Comparison of ENCODE assay signal across 23 mouse cellular contexts in genomic region chr11:113764132-113764849, GRCm38 (mm10). TPM values are rescaled to one million over a fixed set of nuclear protein-coding genes. Genes with fewer than 3 reads are reported as not detected.
DNase-seq lines count a peak whose midpoint lies in the region; ATAC-seq and TF ChIP-seq lines count a peak whose summit lies in the region.
"Had no signal": no experiment of that assay in that cellular context is flagged by ENCODE, and none has a peak within 500 bp of the region (broad histone marks: within the 10 kb centered on the region; RNA-seq: fewer than 3 reads in every experiment).

No protein-coding gene starts in this region.

- no peak for DNase-seq in embryonic facial prominence, embryonic 11.5 days (ENCODE audit: low spot score)
- DNase-seq in limb, embryonic 10.5 days (ENCODE audit: low spot score), result no peak
- DNase-seq in liver, embryonic 13.5 days, result no peak
- DNase-seq in right cerebral cortex, postnatal 25 days, result no peak
- DNase-seq in gastrocnemius, postnatal 10 days, result no peak
- DNase-seq in urinary bladder, postnatal 25 days (ENCODE audit: low spot score), result no peak
- DNase-seq: adrenal gland, postnatal 14 days; cerebellum, postnatal 14 days; heart, postnatal 14 days; kidney, adult 8-10 months; kidney, postnatal 14 days; lung, adult 18-20 months had no signal

- TF ChIP-seq CTCF in ES-Bruce4 (IDR thresholded peaks at IDR 0.05; ENCODE audit: low read depth, low read length), result no peak

- H3K27ac ChIP-seq in ES-Bruce4 (ENCODE audit: insufficient read depth, low read length), result peak overlapping the region; percentile 81
- peak overlapping the region; percentile 65; the same call in 1 of the 2 replicates for H3K27ac ChIP-seq in embryonic facial prominence, embryonic 11.5 days (replicated peaks; ENCODE audit: low read depth, low read length)
- H3K27ac ChIP-seq in limb, embryonic 10.5 days, result peak overlapping the region; percentile 66; the same call in 1 of the 2 replicates
- H3K27ac ChIP-seq in liver, embryonic 13.5 days, result no peak overlapping the region
- H3K27ac ChIP-seq: hindbrain, embryonic 13.5 days; layer of hippocampus, adult 2 months; midbrain, embryonic 15.5 days; neural tube, embryonic 15.5 days; stomach, embryonic 15.5 days had no signal

- H3K27me3 ChIP-seq in ES-Bruce4 (ENCODE audit: control insufficient read depth, insufficient read depth, low read length, poor library complexity, severe bottlenecking), result no peaks in the 10 kb centered on the region
- H3K27me3 ChIP-seq in embryonic facial prominence, embryonic 11.5 days (ENCODE audit: control insufficient read depth, insufficient read depth, low read length), result no peaks in the 10 kb centered on the region
- no peaks in the 10 kb centered on the region for H3K27me3 ChIP-seq in limb, embryonic 10.5 days (ENCODE audit: low read depth, poor library complexity, severe bottlenecking)
- peaks cover 13% of the 10 kb centered on the region for H3K27me3 ChIP-seq in liver, embryonic 13.5 days
- H3K27me3 ChIP-seq: heart, embryonic 12.5 days; hindbrain, embryonic 13.5 days; midbrain, embryonic 15.5 days; neural tube, embryonic 15.5 days; Patski; stomach, embryonic 15.5 days had no signal

- H3K9me3 ChIP-seq in ES-Bruce4 (replicated peaks; ENCODE audit: control insufficient read depth, insufficient read depth, low read length, poor library complexity, severe bottlenecking), result no peaks in the 10 kb centered on the region
- no peaks in the 10 kb centered on the region for H3K9me3 ChIP-seq in embryonic facial prominence, embryonic 11.5 days (replicated peaks; ENCODE audit: control insufficient read depth, low read length)
- no peaks in the 10 kb centered on the region for H3K9me3 ChIP-seq in limb, embryonic 10.5 days (replicated peaks)
- no peaks in the 10 kb centered on the region for H3K9me3 ChIP-seq in liver, embryonic 13.5 days (replicated peaks)
- H3K9me3 ChIP-seq: heart, embryonic 12.5 days; hindbrain, embryonic 13.5 days; megakaryocyte, embryonic 14.5 days; midbrain, embryonic 15.5 days; neural tube, embryonic 15.5 days; stomach, embryonic 15.5 days had no signal

- H3K4me1 ChIP-seq in ES-Bruce4 (ENCODE audit: control insufficient read depth, insufficient read depth, low read length), result peaks cover 6% of the 10 kb centered on the region
- H3K4me1 ChIP-seq in embryonic facial prominence, embryonic 11.5 days (ENCODE audit: control insufficient read depth, insufficient read depth, low read length), result no peaks in the 10 kb centered on the region; the same call in 1 of the 2 replicates
- peaks cover 44% of the 10 kb centered on the region for H3K4me1 ChIP-seq in limb, embryonic 10.5 days
- H3K4me1 ChIP-seq in liver, embryonic 13.5 days (replicated peaks), result peaks cover 39% of the 10 kb centered on the region

- TF ChIP-seq EP300 in ES-Bruce4 (IDR thresholded peaks at IDR 0.05; ENCODE audit: insufficient read depth, low read depth, low read length), result no peak

- no peaks in the 10 kb centered on the region for H3K36me3 ChIP-seq in ES-Bruce4 (ENCODE audit: control insufficient read depth, insufficient read depth, low read length, poor library complexity, severe bottlenecking)
- no peaks in the 10 kb centered on the region for H3K36me3 ChIP-seq in embryonic facial prominence, embryonic 11.5 days (replicated peaks; ENCODE audit: control insufficient read depth, insufficient read depth, low read depth, low read length)
- no peaks in the 10 kb centered on the region for H3K36me3 ChIP-seq in limb, embryonic 10.5 days
- no peaks in the 10 kb centered on the region for H3K36me3 ChIP-seq in liver, embryonic 13.5 days
- H3K36me3 ChIP-seq: heart, embryonic 12.5 days; hindbrain, embryonic 13.5 days; midbrain, embryonic 15.5 days; neural tube, embryonic 15.5 days; stomach, embryonic 15.5 days had no signal

- no peak overlapping the region for H3K4me3 ChIP-seq in ES-Bruce4 (ENCODE audit: low read depth, low read length)
- H3K4me3 ChIP-seq in embryonic facial prominence, embryonic 11.5 days (ENCODE audit: low read depth, low read length), result no peak overlapping the region
- no peak overlapping the region for H3K4me3 ChIP-seq in limb, embryonic 10.5 days
- H3K4me3 ChIP-seq in liver, embryonic 13.5 days (replicated peaks), result no peak overlapping the region
- H3K4me3 ChIP-seq: heart, embryonic 12.5 days; hindbrain, embryonic 13.5 days; layer of hippocampus, adult 2 months; megakaryocyte, embryonic 14.5 days; midbrain, embryonic 15.5 days; myocyte; neural tube, embryonic 15.5 days; stomach, embryonic 15.5 days had no signal

- no peak for TF ChIP-seq POLR2A in ES-Bruce4 (IDR thresholded peaks at IDR 0.05; ENCODE audit: insufficient read depth, low read length)

- H3K9ac ChIP-seq in ES-Bruce4 (ENCODE audit: low read depth, poor library complexity, severe bottlenecking), result peak overlapping the region; percentile 28; the same call in 1 of the 2 replicates
- no peak overlapping the region for H3K9ac ChIP-seq in embryonic facial prominence, embryonic 11.5 days (replicated peaks; ENCODE audit: low read length)
- no peak overlapping the region for H3K9ac ChIP-seq in liver, embryonic 13.5 days
- H3K9ac ChIP-seq: heart, embryonic 12.5 days; hindbrain, embryonic 13.5 days; midbrain, embryonic 15.5 days; neural tube, embryonic 15.5 days; stomach, embryonic 15.5 days had no signal

- WGBS in embryonic facial prominence, embryonic 11.5 days, result 87% methylated on average over 6 of the region's 6 CpGs
- WGBS in limb, embryonic 10.5 days, result 86% methylated on average over 6 of the region's 6 CpGs
- 57% methylated on average over 6 of the region's 6 CpGs for WGBS in liver, embryonic 13.5 days (ENCODE audit: insufficient replicate concordance)

- no peak for ATAC-seq in embryonic facial prominence, embryonic 11.5 days (replicated peaks; ENCODE audit: insufficient number of reproducible peaks, low FRiP score, low TSS enrichment, low read depth)
- peak; percentile 82 for ATAC-seq in liver, embryonic 13.5 days (ENCODE audit: low read depth)
- ATAC-seq: midbrain, embryonic 15.5 days; Patski had no signal

- no peak overlapping the region for H3K4me2 ChIP-seq in embryonic facial prominence, embryonic 11.5 days (ENCODE audit: low read depth, low read length)
- H3K4me2 ChIP-seq in liver, embryonic 13.5 days, result no peak overlapping the region
- H3K4me2 ChIP-seq: hindbrain, embryonic 13.5 days; midbrain, embryonic 15.5 days; neural tube, embryonic 15.5 days had no signal

RNA-seq across cellular contexts. Expression of gene Cdc42ep4, which starts 12.6 kb away (rescaled TPM):
- polyA plus RNA-seq in ES-Bruce4 (2011; ENCODE audit: insufficient read depth, insufficient read length, low read depth, missing spikeins), result 29.4 and 32.4 TPM in 2 replicates
- 59.1 and 63.7 TPM in 2 replicates for polyA plus RNA-seq in embryonic facial prominence, embryonic 11.5 days (2014; fragmentation: Nextera tagmentation; extraction: Ambion mirVana)
- 111 and 130 TPM in 2 replicates for polyA plus RNA-seq in limb, embryonic 10.5 days (2016; fragmentation: Nextera tagmentation; extraction: Ambion mirVana)
- polyA plus RNA-seq in liver, embryonic 13.5 days (2015; fragmentation: Nextera tagmentation; extraction: Ambion mirVana), result 17.3 and 18.4 TPM in 2 replicates
- total RNA-seq in gastrocnemius, postnatal 10 days (2021), result 10 to 100 TPM; 19.1 to 22.0 TPM

RNA-seq across cellular contexts. Expression of gene Cpsf4l, which starts 54.5 kb away (rescaled TPM):
- 18.0 and 18.1 TPM in 2 replicates for polyA plus RNA-seq in ES-Bruce4 (2011; ENCODE audit: insufficient read depth, insufficient read length, low read depth, missing spikeins)
- 0.31 TPM in 1 of 2 replicates, not detected in the other for polyA plus RNA-seq in embryonic facial prominence, embryonic 11.5 days (2014; fragmentation: Nextera tagmentation; extraction: Ambion mirVana)
- 0.67 and 0.90 TPM in 2 replicates for polyA plus RNA-seq in limb, embryonic 10.5 days (2016; fragmentation: Nextera tagmentation; extraction: Ambion mirVana)
- not detected in 2 replicates for polyA plus RNA-seq in liver, embryonic 13.5 days (2015; fragmentation: Nextera tagmentation; extraction: Ambion mirVana)
- not detected for total RNA-seq in gastrocnemius, postnatal 10 days (2021)
- total RNA-seq: gastrocnemius, adult 18-20 months; layer of hippocampus, adult 2 months had no signal
- polyA plus RNA-seq: heart, embryonic 12.5 days had no signal

Comparison
In these comparisons a context has a peak if more than half of its experiments do, and no peak if none do; other contexts are left out.
1. RNA of gene Cpsf4l, which starts 54.5 kb away (polyA plus RNA-seq): 18.0 to 18.1 TPM in ES-Bruce4; 0.67 to 0.90 TPM in limb, embryonic 10.5 days, 0.31 TPM in embryonic facial prominence, embryonic 11.5 days and not detected in liver, embryonic 13.5 days; every median in the first group is over 10 times any median in the second.